Mouse (Mus musculus) left cerebral cortex, postnatal 4 days (tissue): ENCODE data around the gene Rps29. TPM values are rescaled to one million over a fixed set of nuclear protein-coding genes. Genes with fewer than 3 reads are reported as not detected.

Experiments
- DNase-seq: peaks from one replicate; pipeline ENCODE4 v3.0.0-alpha.2; 2022
- intact Hi-C: fragments of 180-260 bp; cut with DNase I; formaldehyde crosslinking; loops from one replicate; pipeline ENCODE4 v1.15.1; 2025
- microRNA-seq: library from miRNA; unstranded; fragments of <30 nt; microRNA quantifications from one replicate; pipeline ENCODE4 v1.2.0, GENCODE M21; 2022
- total RNA-seq, 2 experiments: library from RNA; stranded (reverse); gene quantifications; 2 replicates each; pipeline ENCODE4 v1.2.3; 2021

Gene Rps29
- total RNA-seq, 2 experiments from 2014 or later, result 1,367 to 1,400 TPM

DNA sequence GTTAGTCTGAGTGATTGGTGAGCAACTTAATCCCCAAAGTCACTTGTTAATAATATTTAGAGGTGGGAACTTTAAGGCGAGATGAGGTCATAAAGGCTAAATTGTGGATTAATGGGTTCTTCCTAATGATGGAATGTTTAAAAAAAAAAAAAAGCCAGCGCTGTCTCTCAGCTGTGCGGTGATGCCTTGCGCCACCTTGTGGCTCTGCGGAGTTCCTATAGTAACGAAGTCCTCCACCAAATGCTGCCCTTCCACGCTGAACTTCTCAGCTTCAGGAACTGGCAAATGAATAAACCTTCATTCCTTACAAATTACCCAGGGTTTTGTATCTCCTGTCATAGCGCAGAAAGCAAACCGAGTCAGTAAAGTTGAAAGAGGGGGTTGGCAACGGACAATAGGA is 27.0 kb downstream of the Rps29 start:
- intact Hi-C loops, result loop anchor here (5.0 kb wide), 1 partner anchor 1700 kb away; no protein-coding TSS in a partner anchor
- DNase-seq, result peak; percentile 64

GRCm38 (mm10) chr12:69131267-69131666 is 27.7 kb downstream of the Rps29 start:
- intact Hi-C loops, result loop anchor here (5.0 kb wide), 1 partner anchor 1699 kb away; no protein-coding TSS in a partner anchor
- DNase-seq, result no peak

DNA sequence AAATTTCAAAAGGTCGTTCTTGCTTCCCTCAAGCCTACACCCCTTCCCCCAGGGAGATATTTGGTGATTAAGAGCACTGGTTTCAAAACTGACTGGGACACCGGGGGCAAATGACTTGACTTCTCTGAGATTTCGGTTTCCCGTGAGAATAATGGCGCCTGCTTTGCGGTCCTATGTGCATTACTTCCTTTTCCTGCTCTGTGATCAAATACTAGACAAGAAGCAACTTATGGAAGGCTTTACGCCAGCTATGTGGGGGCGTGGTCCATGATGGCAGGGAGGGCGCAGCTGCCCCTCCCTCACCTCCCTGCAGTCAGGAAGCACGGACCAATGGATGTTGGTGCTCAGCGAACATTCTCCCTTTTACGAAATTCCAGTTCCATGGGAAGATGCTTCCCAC is 28.5 kb downstream of the Rps29 start:
- intact Hi-C loops, result loop anchor here (5.0 kb wide), 1 partner anchor 1698 kb away; no protein-coding TSS in a partner anchor
- DNase-seq, result no peak

GRCm38 (mm10) chr12:69129634-69130310 is 29.2 kb downstream of the Rps29 start:
- intact Hi-C loops, result loop anchor here (5.0 kb wide), 1 partner anchor 1697 kb away; no protein-coding TSS in a partner anchor
- no peak for DNase-seq

DNA sequence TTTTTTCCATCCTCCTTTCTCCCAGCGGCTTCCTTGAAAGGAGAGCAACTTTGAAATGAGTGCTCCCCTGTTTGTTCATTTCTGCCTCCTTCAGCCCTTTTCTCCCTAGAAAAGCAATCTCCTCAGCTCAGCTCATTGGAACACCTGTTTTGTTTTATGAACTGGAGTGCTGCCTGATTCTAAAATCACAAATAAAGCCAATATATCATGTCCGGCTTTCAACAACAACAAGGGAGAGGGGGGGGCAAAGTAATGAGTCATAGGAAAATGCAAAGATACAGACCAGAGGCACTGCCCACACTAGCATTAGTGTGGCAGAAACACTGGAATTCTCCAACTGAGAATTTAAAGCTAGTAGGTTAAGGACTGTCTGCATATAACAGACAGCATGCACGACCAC is 31.4 kb downstream of the Rps29 start:
- DNase-seq, result no peak
- intact Hi-C loops, result no loop called here

- intact Hi-C loops, result no loop called here
- no peak for DNase-seq
Measured at GRCm38 (mm10) chr12:69127170-69127569, 31.8 kb downstream of the Rps29 start.

GRCm38 (mm10) chr12:69125066-69125465 is 33.9 kb downstream of the Rps29 start:
- intact Hi-C loops, result no loop called here
- DNase-seq, result no peak

DNA sequence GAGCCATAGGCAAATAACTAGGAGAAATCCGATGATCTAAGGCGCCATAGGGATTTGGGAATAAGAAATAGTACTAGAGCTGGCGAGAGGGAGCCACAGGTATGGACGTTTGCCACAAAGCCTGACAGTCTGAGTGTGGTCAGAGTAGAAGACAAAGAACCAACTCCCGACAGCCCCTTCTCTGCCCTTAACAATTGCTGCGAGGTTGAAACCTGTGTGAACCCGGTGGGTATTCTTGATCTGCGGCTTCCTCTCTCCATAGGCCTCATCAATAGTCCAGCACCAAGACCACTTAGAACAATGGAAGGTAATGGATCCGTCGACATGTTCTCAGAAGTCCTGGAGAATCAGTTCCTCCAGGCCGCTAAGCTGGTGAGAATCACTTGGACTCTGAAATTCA is 36.2 kb downstream of the Rps29 start:
- no peak for DNase-seq
- intact Hi-C loops, result no loop called here

DNA sequence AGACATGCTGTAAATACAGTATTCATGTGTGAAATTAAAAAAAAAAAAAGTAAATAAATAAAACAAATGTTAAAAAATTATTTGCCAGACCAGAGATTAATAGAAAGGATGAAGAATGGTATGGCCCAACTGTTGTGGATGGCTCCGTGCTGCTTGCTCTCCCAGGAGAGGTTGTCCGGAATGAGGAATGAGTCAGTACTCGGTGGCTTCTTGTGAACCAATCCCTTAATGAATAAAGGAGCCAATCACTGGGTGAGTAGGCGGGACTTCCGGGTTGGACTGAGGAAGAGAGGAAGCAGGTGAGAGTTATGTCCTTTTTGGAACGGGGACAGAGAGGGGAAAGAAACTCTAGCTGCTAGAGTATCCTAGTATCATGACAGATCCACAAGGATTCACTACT is 39.1 kb downstream of the Rps29 start:
- no peak for DNase-seq
- intact Hi-C loops, result no loop called here

Small RNAs within 50 kb of the gene (microRNA-seq; reads per million reads assigned to microRNA genes)
- gene Gm47287 (not detected), gene Gm47295 (not detected)

Other genes starting within 250 kb of the Rps29 start
- 1 to 10 TPM; 1.5 to 2.9 TPM for gene Lrr1, start 9.6 kb upstream of the Rps29 start, total RNA-seq
- gene Rpl36al, start 24.9 kb upstream of the Rps29 start, total RNA-seq, result 100 to 1,000 TPM; 230 to 246 TPM
- gene Mgat2, start 25.0 kb upstream of the Rps29 start, total RNA-seq, result 10 to 100 TPM; 36.0 to 40.1 TPM
- gene Gm49383, start 37.9 kb upstream of the Rps29 start, total RNA-seq, result 1 to 10 TPM; 6.1 to 7.4 TPM
- gene Dnaaf2, start 39.2 kb upstream of the Rps29 start, total RNA-seq, result 1 to 10 TPM; 2.5 to 2.6 TPM
- 1 to 10 TPM; 4.4 to 7.0 TPM for gene Gm49384, start 45.1 kb upstream of the Rps29 start, total RNA-seq
- gene Pole2, start 69.0 kb upstream of the Rps29 start, total RNA-seq, result 1 to 10 TPM; 2.4 to 2.7 TPM
- gene Klhdc1, start 82.0 kb upstream of the Rps29 start, total RNA-seq, result 10 to 100 TPM; 13.1 to 16.1 TPM
- 100 to 1,000 TPM; 150 to 166 TPM for gene Klhdc2, start 137.5 kb upstream of the Rps29 start, total RNA-seq
- gene Nemf, start 198.0 kb upstream of the Rps29 start, total RNA-seq, result 10 to 100 TPM; 50.9 to 51.1 TPM
- 10 to 100 TPM; 70.7 to 71.8 TPM for gene Arf6, start 213.0 kb upstream of the Rps29 start, total RNA-seq
- gene Gm9887, start 213.3 kb upstream of the Rps29 start, total RNA-seq, result 1 to 10 TPM in 1 of 2 experiments, not detected in 1; 1.4 TPM